ENCODE assay signal across 18 mouse cellular contexts in genomic region chr11:35224025-35224424, GRCm38 (mm10).
A peak's percentile ranks its signal among the peaks of the same experiment; 100 is the strongest.
DNase-seq lines count a peak whose midpoint lies in the region; ATAC-seq and TF ChIP-seq lines count a peak whose summit lies in the region.
"Had no signal": no experiment of that assay in that cellular context is flagged by ENCODE, and none has a peak within 500 bp of the region (broad histone marks: within the 10 kb centered on the region; RNA-seq: fewer than 3 reads in every experiment).

No protein-coding gene starts in this region.

- no peak overlapping the region for H3K4me2 ChIP-seq in kidney, embryonic 15.5 days
- no peak overlapping the region for H3K4me2 ChIP-seq in forebrain, embryonic 11.5 days (ENCODE audit: low read depth, low read length, severe bottlenecking)
- H3K4me2 ChIP-seq in neural tube, embryonic 15.5 days: no peak overlapping the region
- H3K4me2 ChIP-seq: midbrain, embryonic 12.5 days; stomach, embryonic 15.5 days had no signal

- TF ChIP-seq POLR2A in kidney, adult 2 months (IDR thresholded peaks at IDR 0.05; ENCODE audit: low read depth, low read length): no peak

- peaks cover 4% of the 10 kb centered on the region; the same call in 1 of the 2 replicates for H3K4me1 ChIP-seq in kidney, adult 2 months (ENCODE audit: control insufficient read depth, insufficient read depth, low read length)
- no peaks in the 10 kb centered on the region for H3K4me1 ChIP-seq in kidney, embryonic 15.5 days
- no peaks in the 10 kb centered on the region; the same call in 1 of the 2 replicates for H3K4me1 ChIP-seq in forebrain, embryonic 11.5 days (replicated peaks; ENCODE audit: control insufficient read depth, insufficient read depth, low read length)
- H3K4me1 ChIP-seq in neural tube, embryonic 15.5 days: no peaks in the 10 kb centered on the region

- H3K4me3 ChIP-seq in kidney, adult 2 months (ENCODE audit: insufficient read depth, low read depth, low read length): no peak overlapping the region
- H3K4me3 ChIP-seq in kidney, embryonic 15.5 days (replicated peaks): no peak overlapping the region
- no peak overlapping the region for H3K4me3 ChIP-seq in forebrain, embryonic 11.5 days (ENCODE audit: low read depth, low read length)
- H3K4me3 ChIP-seq in neural tube, embryonic 15.5 days (replicated peaks): no peak overlapping the region
- H3K4me3 ChIP-seq: layer of hippocampus, adult 2 months; midbrain, embryonic 12.5 days; myocyte; stomach, embryonic 15.5 days had no signal

- no peak for ATAC-seq in kidney, embryonic 15.5 days (replicated peaks; ENCODE audit: low FRiP score)
- peak; percentile 83 for ATAC-seq in forebrain, embryonic 11.5 days (replicated peaks; ENCODE audit: low FRiP score)
- no peak for ATAC-seq in neural tube, embryonic 15.5 days (ENCODE audit: low FRiP score)
- ATAC-seq in inflammation-experienced regulatory T-cells, adult 6 months: no peak
- ATAC-seq: activated CD4-positive, CD25-positive, alpha-beta regulatory T cell, adult 4 months had no signal

- DNase-seq in embryo, embryonic 10 days (ENCODE audit: low spot score): peak; percentile 31
- DNase-seq in embryo, embryonic 11 days: no peak
- peak; percentile 61 for DNase-seq in kidney, adult 2 months
- DNase-seq in forebrain, embryonic 11.5 days (ENCODE audit: low spot score): no peak
- peak; percentile 50 for DNase-seq in kidney, postnatal 14 days
- DNase-seq: cerebellum, adult 11 months; heart, postnatal 10 days; lung, postnatal 36 days; right cerebral cortex, adult 18-20 months; spleen, adult 18-20 months had no signal

- no peak overlapping the region for H3K9ac ChIP-seq in kidney, embryonic 15.5 days
- H3K9ac ChIP-seq in forebrain, embryonic 11.5 days (ENCODE audit: low read length): no peak overlapping the region
- no peak overlapping the region for H3K9ac ChIP-seq in neural tube, embryonic 15.5 days (replicated peaks)
- H3K9ac ChIP-seq: midbrain, embryonic 12.5 days; stomach, embryonic 15.5 days had no signal

- WGBS in kidney, adult 2 months: 12% methylated on average over 4 of the region's 4 CpGs
- 22% methylated on average over 4 of the region's 4 CpGs for WGBS in kidney, embryonic 15.5 days
- WGBS in forebrain, embryonic 11.5 days: 10% methylated on average over 4 of the region's 4 CpGs
- WGBS in neural tube, embryonic 15.5 days: 20% methylated on average over 4 of the region's 4 CpGs

- H3K27ac ChIP-seq in kidney, adult 2 months (ENCODE audit: insufficient read depth, low read depth, low read length): no peak overlapping the region
- no peak overlapping the region for H3K27ac ChIP-seq in kidney, embryonic 15.5 days
- H3K27ac ChIP-seq in forebrain, embryonic 11.5 days (ENCODE audit: low read depth, low read length): no peak overlapping the region
- H3K27ac ChIP-seq in neural tube, embryonic 15.5 days (replicated peaks): no peak overlapping the region
- H3K27ac ChIP-seq: layer of hippocampus, adult 2 months; midbrain, embryonic 12.5 days; stomach, embryonic 15.5 days had no signal

- H3K9me3 ChIP-seq in kidney, embryonic 15.5 days (replicated peaks): no peaks in the 10 kb centered on the region
- no peaks in the 10 kb centered on the region for H3K9me3 ChIP-seq in forebrain, embryonic 11.5 days (ENCODE audit: control insufficient read depth, low read length)
- H3K9me3 ChIP-seq in neural tube, embryonic 15.5 days (replicated peaks): no peaks in the 10 kb centered on the region
- H3K9me3 ChIP-seq: midbrain, embryonic 12.5 days; stomach, embryonic 15.5 days had no signal

- no peak for TF ChIP-seq CTCF in kidney, adult 2 months (conservative IDR thresholded peaks at IDR 0.05; ENCODE audit: insufficient read depth, insufficient read length, low read depth, low read length)

- no peaks in the 10 kb centered on the region for H3K36me3 ChIP-seq in kidney, adult 2 months (ENCODE audit: control insufficient read depth, insufficient read depth, low read length)
- H3K36me3 ChIP-seq in kidney, embryonic 15.5 days: no peaks in the 10 kb centered on the region
- no peaks in the 10 kb centered on the region for H3K36me3 ChIP-seq in forebrain, embryonic 11.5 days (ENCODE audit: control insufficient read depth, insufficient read depth, low read length)
- H3K36me3 ChIP-seq in neural tube, embryonic 15.5 days: no peaks in the 10 kb centered on the region
- H3K36me3 ChIP-seq: midbrain, embryonic 12.5 days; stomach, embryonic 15.5 days had no signal

- no peaks in the 10 kb centered on the region for H3K27me3 ChIP-seq in kidney, adult 2 months (replicated peaks; ENCODE audit: control insufficient read depth, insufficient read depth, low read length)
- peaks cover 6% of the 10 kb centered on the region; the same call in 1 of the 2 replicates for H3K27me3 ChIP-seq in kidney, embryonic 15.5 days
- no peaks in the 10 kb centered on the region for H3K27me3 ChIP-seq in forebrain, embryonic 11.5 days (ENCODE audit: control insufficient read depth, insufficient read depth, low read length)
- H3K27me3 ChIP-seq in neural tube, embryonic 15.5 days (replicated peaks): peaks cover 9% of the 10 kb centered on the region; the same call in 1 of the 2 replicates
- H3K27me3 ChIP-seq: stomach, embryonic 15.5 days had no signal

Comparison
In these comparisons a context has a peak if more than half of its experiments do, and no peak if none do; other contexts are left out.
1. DNase-seq: peak in embryo, embryonic 10 days (single experiment), kidney, adult 2 months (single experiment) and kidney, postnatal 14 days (single experiment); none in embryo, embryonic 11 days (single experiment) and forebrain, embryonic 11.5 days (single experiment).